Mouse (Mus musculus) myocyte (in vitro differentiated cells): ENCODE results near the gene 6330409D20Rik. TPM values are rescaled to one million over a fixed set of nuclear protein-coding genes. Genes with fewer than 3 reads are reported as not detected.

Experiments
- H3K27me3 ChIP-seq: one replicate; pipeline ENCODE4 v1.6.1; 2011; ENCODE audit not compliant: control insufficient read depth, insufficient read depth, insufficient read length
- H3K36me3 ChIP-seq: one replicate; pipeline ENCODE4 v1.6.1; 2011; ENCODE audit not compliant: control insufficient read depth, insufficient read depth
- H3K4me2 ChIP-seq: one replicate; pipeline ENCODE4 v1.6.1; 2011; ENCODE audit warnings: low read depth, control low read depth
- H3K4me3 ChIP-seq: one replicate; pipeline ENCODE4 v1.5.1; 2011; ENCODE audit warnings: mild to moderate bottlenecking, control low read depth, moderate library complexity
- H3K79me2 ChIP-seq: one replicate; pipeline ENCODE4 v1.6.1; 2011; ENCODE audit not compliant: control insufficient read depth, insufficient read depth
- H3ac ChIP-seq: one replicate; pipeline ENCODE4 v1.6.1; 2011; ENCODE audit not compliant: control insufficient read depth, insufficient read length
- CEBPB ChIP-seq: IDR thresholded peaks from 2 replicates; pipeline ENCODE4 v1.6.1; 2011; ENCODE audit warnings: mild to moderate bottlenecking, moderate library complexity; ENCODE audit not compliant: poor library complexity, insufficient read depth, severe bottlenecking
- E2F4 ChIP-seq: IDR thresholded peaks from one replicate; pipeline ENCODE4 v1.6.1; 2011; ENCODE audit warnings: mild to moderate bottlenecking, control low read depth, moderate library complexity; ENCODE audit not compliant: insufficient read depth
- MAX ChIP-seq: IDR thresholded peaks from one replicate; pipeline ENCODE4 v1.6.1; 2011; ENCODE audit warnings: low read depth, mild to moderate bottlenecking, control low read depth
- MYOD1 ChIP-seq, 3 experiments: IDR thresholded peaks; one replicate each; pipeline ENCODE4 v1.6.1; 2011; ENCODE audit warnings: control low read depth in 2 of 3, low read depth in 2 of 3, mild to moderate bottlenecking in 2 of 3, moderate library complexity in 1 of 3; ENCODE audit not compliant: insufficient read length in 2 of 3, control insufficient read depth in 1 of 3
- MYOG ChIP-seq, 3 experiments: IDR thresholded peaks; one replicate each; pipeline ENCODE4 v1.6.1; 2011; ENCODE audit warnings: control low read depth in 2 of 3, low read depth in 2 of 3, mild to moderate bottlenecking in 2 of 3; ENCODE audit not compliant: insufficient read length in 2 of 3, control insufficient read depth in 1 of 3, insufficient read depth in 1 of 3
- POLR2A ChIP-seq: IDR thresholded peaks from one replicate; pipeline ENCODE4 v1.6.1; 2011; ENCODE audit warnings: low read depth, mild to moderate bottlenecking, control low read depth, moderate library complexity; ENCODE audit not compliant: insufficient read length
- POLR2AphosphoS2 ChIP-seq: IDR thresholded peaks from one replicate; pipeline ENCODE4 v1.6.1; 2011; ENCODE audit warnings: low read depth, control low read depth; ENCODE audit not compliant: insufficient read length
- REST ChIP-seq: IDR thresholded peaks from one replicate; pipeline ENCODE4 v1.6.1; 2011; ENCODE audit warnings: mild to moderate bottlenecking, control low read depth, moderate library complexity; ENCODE audit not compliant: insufficient read depth, insufficient read length
- SRF ChIP-seq: IDR thresholded peaks from one replicate; pipeline ENCODE4 v1.6.1; 2011; ENCODE audit warnings: low read depth; ENCODE audit not compliant: control insufficient read depth, insufficient read length
- TCF12 ChIP-seq: IDR thresholded peaks from one replicate; pipeline ENCODE4 v1.6.1; 2011; ENCODE audit warnings: mild to moderate bottlenecking, control low read depth; ENCODE audit not compliant: poor library complexity, insufficient read depth, severe bottlenecking
- TCF3 ChIP-seq: IDR thresholded peaks from one replicate; pipeline ENCODE4 v1.6.1; 2011; ENCODE audit warnings: low read depth, control low read depth; ENCODE audit not compliant: insufficient read length
- USF1 ChIP-seq: IDR thresholded peaks from one replicate; pipeline ENCODE4 v1.6.1; 2011; ENCODE audit warnings: low read depth, mild to moderate bottlenecking, control low read depth, moderate library complexity
- polyA plus RNA-seq: library from polyadenylated mRNA; unstranded; fragments of >200 nt; fragmentation: generic; extraction: Trizol; gene quantifications from one replicate; pipeline ENCODE4 v1.2.1, GENCODE M21; 2012; ENCODE audit warnings: missing spikeins

Gene 6330409D20Rik
- polyA plus RNA-seq, 1 experiment = not detected

DNA sequence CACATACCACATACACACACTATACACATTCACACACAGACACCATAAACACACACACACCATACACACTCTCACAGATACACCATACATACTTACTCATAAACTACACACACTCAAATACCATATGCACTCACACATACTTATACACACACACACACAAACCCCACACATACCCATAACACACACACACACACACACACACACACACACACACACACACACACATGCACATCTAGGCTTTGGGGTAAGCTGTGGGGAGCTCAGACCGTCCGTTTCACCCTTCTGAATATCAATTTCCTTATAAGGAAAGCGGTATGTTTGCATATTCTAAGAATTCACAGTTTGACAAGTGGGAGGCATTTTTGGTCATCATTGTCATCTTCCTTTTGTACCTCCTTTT lies 18.2 kb downstream of the 6330409D20Rik start:
- Histone ChIP-seq H3K36me3 (no peaks in the 10 kb centered on the region), H3K4me2 (no peak overlapping the region), H3ac (no peak overlapping the region), H3K27me3 (no peaks in the 10 kb centered on the region), H3K79me2 (no peaks in the 10 kb centered on the region), H3K4me3 (no peak overlapping the region)
- TF ChIP-seq USF1 (no peak), POLR2AphosphoS2 (no peak), REST (no peak)

DNA sequence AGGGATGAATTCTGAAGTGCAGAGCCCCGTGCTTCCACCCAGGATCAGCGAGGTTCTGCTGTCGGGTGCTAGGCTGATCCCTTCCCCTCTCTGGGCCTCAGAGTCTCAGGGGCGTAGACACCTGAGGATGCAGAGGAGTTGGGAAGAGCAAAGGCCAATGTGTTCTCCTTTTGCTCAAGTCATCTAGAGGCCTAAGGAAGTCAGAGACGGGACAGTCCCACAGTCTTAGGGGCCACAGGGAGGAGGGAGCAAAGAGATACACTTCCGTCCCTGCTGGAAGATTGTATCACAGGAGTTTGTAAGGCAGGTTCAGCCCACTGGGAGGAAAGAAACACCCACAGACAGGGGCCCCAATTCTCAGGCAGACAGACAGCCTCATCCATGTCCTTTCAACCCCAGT lies 18.8 kb downstream of the 6330409D20Rik start:
- Histone ChIP-seq H3K4me2 (no peak overlapping the region), H3ac (no peak overlapping the region), H3K36me3 (no peaks in the 10 kb centered on the region), H3K27me3 (no peaks in the 10 kb centered on the region), H3K4me3 (no peak overlapping the region), H3K79me2 (no peaks in the 10 kb centered on the region)
- TF ChIP-seq POLR2AphosphoS2 (no peak), MYOG (IDR thresholded peaks at IDR 0.05; ENCODE audit: control insufficient read depth in 1 of 3, insufficient read depth in 1 of 3, insufficient read length in 2 of 3, low read depth in 2 of 3) (no peak), MYOD1 (IDR thresholded peaks at IDR 0.05; ENCODE audit: control insufficient read depth in 1 of 3, insufficient read length in 2 of 3, low read depth in 2 of 3) (no peak), POLR2A (no peak), CEBPB (no peak), USF1 (no peak), SRF (no peak), REST (no peak)

GRCm38 (mm10) chr2:32720681-32721229 lies 20.1 kb downstream of the 6330409D20Rik start, which contains the start of gene Sh2d3c:
Gene Sh2d3c (plus strand): TSS chr2:32721055.
- Histone ChIP-seq H3K27me3 (no peaks in the 10 kb centered on the region), H3K79me2 (no peaks in the 10 kb centered on the region), H3K36me3 (no peaks in the 10 kb centered on the region), H3K4me3 (no peak within 1 kb of the TSS), H3K4me2 (peak within 1 kb of the TSS; percentile 62), H3ac (no peak within 1 kb of the TSS)
- TF ChIP-seq SRF (no peak), MYOD1 (IDR thresholded peaks at IDR 0.05; ENCODE audit: control insufficient read depth in 1 of 3, insufficient read length in 2 of 3, low read depth in 2 of 3) (peak in 2 of 3 experiments; percentile 77 to 83), POLR2A (no peak), MYOG (IDR thresholded peaks at IDR 0.05; ENCODE audit: control insufficient read depth in 1 of 3, insufficient read depth in 1 of 3, insufficient read length in 2 of 3, low read depth in 2 of 3) (peak in 2 of 3 experiments; percentile 67 to 87), REST (no peak), CEBPB (no peak), MAX (no peak)

GRCm38 (mm10) chr2:32720053-32720452 lies 20.8 kb downstream of the 6330409D20Rik start:
- Histone ChIP-seq H3K27me3 (no peaks in the 10 kb centered on the region), H3K79me2 (no peaks in the 10 kb centered on the region), H3K36me3 (no peaks in the 10 kb centered on the region), H3ac (no peak overlapping the region), H3K4me3 (no peak overlapping the region), H3K4me2 (no peak overlapping the region)
- TF ChIP-seq SRF = no peak
- TF ChIP-seq MAX = no peak
- TF ChIP-seq POLR2A = no peak
- no peak for TF ChIP-seq TCF3
- TF ChIP-seq TCF12 = no peak
- no peak for TF ChIP-seq USF1
- no peak for TF ChIP-seq MYOG (IDR thresholded peaks at IDR 0.05; ENCODE audit: control insufficient read depth in 1 of 3, insufficient read depth in 1 of 3, insufficient read length in 2 of 3, low read depth in 2 of 3)
- no peak for TF ChIP-seq POLR2AphosphoS2
- TF ChIP-seq E2F4 = no peak
- TF ChIP-seq REST = no peak
- TF ChIP-seq MYOD1 (IDR thresholded peaks at IDR 0.05; ENCODE audit: control insufficient read depth in 1 of 3, insufficient read length in 2 of 3, low read depth in 2 of 3) = no peak
- TF ChIP-seq CEBPB = no peak

DNA sequence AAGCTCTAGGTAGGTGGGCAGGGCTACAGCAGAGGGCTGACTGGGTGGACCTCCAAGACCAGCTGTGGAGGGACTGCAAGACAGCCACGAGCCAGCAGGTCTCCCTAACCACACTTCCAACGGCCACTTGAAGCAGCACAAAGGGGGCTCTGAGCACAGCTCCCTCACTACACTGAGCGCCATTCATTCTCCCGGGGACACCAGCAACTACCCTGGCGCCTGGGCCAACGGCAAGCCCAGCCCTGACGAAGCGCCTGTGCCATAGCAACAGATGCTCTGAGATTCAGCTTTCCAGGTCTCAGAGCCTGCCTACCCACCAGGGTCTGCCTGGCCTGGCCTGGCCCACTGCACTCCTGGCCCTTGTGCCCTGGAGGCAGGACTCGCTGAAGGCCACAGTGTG lies 22.1 kb downstream of the 6330409D20Rik start:
- Histone ChIP-seq H3K27me3 (no peaks in the 10 kb centered on the region), H3K36me3 (no peaks in the 10 kb centered on the region), H3K4me2 (no peak overlapping the region), H3ac (no peak overlapping the region), H3K79me2 (no peaks in the 10 kb centered on the region), H3K4me3 (no peak overlapping the region)
- TF ChIP-seq MYOG (IDR thresholded peaks at IDR 0.05; ENCODE audit: control insufficient read depth in 1 of 3, insufficient read depth in 1 of 3, insufficient read length in 2 of 3, low read depth in 2 of 3) (no peak), REST (no peak), MYOD1 (IDR thresholded peaks at IDR 0.05; ENCODE audit: control insufficient read depth in 1 of 3, insufficient read length in 2 of 3, low read depth in 2 of 3) (no peak), TCF3 (no peak), POLR2AphosphoS2 (no peak), E2F4 (no peak), MAX (no peak)
